Mouse (Mus musculus) right cerebral cortex, postnatal 36 days (tissue): Measurements from ENCODE around the gene Ftcd.

Experiments
- DNase-seq, 2 experiments: peaks; one replicate each; pipeline ENCODE4 v3.0.0; 2022; ENCODE audit warnings: low spot score in 2 of 2, mixed read lengths in 1 of 2

The Ftcd gene

GRCm38 (mm10) chr10:76575374-76575773, at the start of gene Ftcd:
Ftcd (plus strand) TSS chr10:76575648.
- DNase-seq = no peak

- DNase-seq = peak in 1 of 2 experiments; percentile 16
Observed at GRCm38 (mm10) chr10:76530922-76531321, 44.5 kb upstream of the Ftcd start.

- DNase-seq = peak; percentile 94 to 97
Observed at GRCm38 (mm10) chr10:76531375-76531774, 44.1 kb upstream of the Ftcd start, which contains the start of gene Lss. Lss (plus strand) TSS chr10:76531588.

GRCm38 (mm10) chr10:76531828-76532227, 43.6 kb upstream of the Ftcd start:
- DNase-seq = no peak

- no peak for DNase-seq
Observed at GRCm38 (mm10) chr10:76535526-76535925, 39.9 kb upstream of the Ftcd start.

GRCm38 (mm10) chr10:76537619-76538018, 37.8 kb upstream of the Ftcd start:
- no peak for DNase-seq

GRCm38 (mm10) chr10:76541336-76542085, 33.9 kb upstream of the Ftcd start:
- no peak for DNase-seq

GRCm38 (mm10) chr10:76542636-76543375, 32.6 kb upstream of the Ftcd start:
- no peak for DNase-seq

GRCm38 (mm10) chr10:76546566-76546965, 28.9 kb upstream of the Ftcd start:
- no peak for DNase-seq

- no peak for DNase-seq
Observed at GRCm38 (mm10) chr10:76548218-76548617, 27.2 kb upstream of the Ftcd start.

GRCm38 (mm10) chr10:76550458-76550857, 25.0 kb upstream of the Ftcd start:
- DNase-seq = no peak

- DNase-seq = no peak
Observed at GRCm38 (mm10) chr10:76551556-76551955, 23.9 kb upstream of the Ftcd start.

- no peak for DNase-seq
Observed at GRCm38 (mm10) chr10:76554061-76554460, 21.4 kb upstream of the Ftcd start.

- DNase-seq = no peak
Observed at GRCm38 (mm10) chr10:76561972-76562371, 13.5 kb upstream of the Ftcd start, which contains the start of gene Spatc1l. Spatc1l (plus strand) TSS chr10:76562272.

- no peak for DNase-seq
Observed at GRCm38 (mm10) chr10:76569996-76570685, 5.3 kb upstream of the Ftcd start.

GRCm38 (mm10) chr10:76571070-76571469, 4.4 kb upstream of the Ftcd start:
- DNase-seq = no peak

- DNase-seq = no peak
Observed at GRCm38 (mm10) chr10:76572151-76572550, 3.3 kb upstream of the Ftcd start.

- DNase-seq = no peak
Observed at GRCm38 (mm10) chr10:76576920-76577319, 1.5 kb downstream of the Ftcd start.

- no peak for DNase-seq
Observed at GRCm38 (mm10) chr10:76584138-76584537, 8.7 kb downstream of the Ftcd start.

GRCm38 (mm10) chr10:76586190-76586589, 10.7 kb downstream of the Ftcd start:
- DNase-seq = no peak

GRCm38 (mm10) chr10:76590197-76590596, 14.7 kb downstream of the Ftcd start:
- no peak for DNase-seq

- no peak for DNase-seq
Observed at GRCm38 (mm10) chr10:76596338-76596737, 20.9 kb downstream of the Ftcd start.
